Mouse (Mus musculus) erythroblast, embryonic 14.5 days (primary cell): ENCODE results near the gene Zmym6.

Experiments
- GATA1 ChIP-seq: IDR thresholded peaks from 2 replicates; pipeline ENCODE4 v1.6.1; 2012; ENCODE audit warnings: low read length, inconsistent platforms, mixed read lengths
- TAL1 ChIP-seq: IDR thresholded peaks from 3 replicates; pipeline ENCODE4 v1.6.1; 2012; ENCODE audit warnings: low read length, inconsistent platforms, mixed read lengths

- TF ChIP-seq GATA1 (no peak), TAL1 (no peak)
Observed at GRCm38 (mm10) chr4:127083131-127083530, 5.9 kb downstream of the Zmym6 start.
